Mouse (Mus musculus): ENCODE data around the gene Csrnp3.

DNA sequence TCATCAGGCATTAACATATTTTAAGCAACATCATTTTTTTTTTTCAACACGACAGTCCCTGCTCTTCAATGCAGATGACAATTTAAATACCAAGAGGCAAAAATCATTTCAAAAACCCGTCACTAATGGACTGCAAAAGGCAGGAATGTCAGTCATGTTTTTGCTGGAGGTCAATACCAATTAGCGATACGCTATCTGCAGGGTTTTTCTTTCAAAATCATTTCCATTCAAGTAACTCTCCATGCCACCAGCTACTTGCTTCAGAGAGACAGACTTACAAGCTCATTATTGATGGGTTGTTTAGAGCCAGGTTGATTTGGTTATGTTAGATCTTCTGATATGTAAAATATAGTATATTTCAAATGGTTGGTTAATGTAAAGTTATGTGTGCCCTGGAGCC lies 145.2 kb downstream of the Csrnp3 start:
- TF ChIP-seq CTCF (IDR thresholded peaks at IDR 0.05; ENCODE audit: borderline replicate concordance, insufficient read depth, low read length) (no peak), POLR2A (IDR thresholded peaks at IDR 0.05; ENCODE audit: low read depth, low read length) (no peak)
